Mouse (Mus musculus) Patski (cell line): Measurements from ENCODE around the gene Mecp2. TPM values are rescaled to one million over a fixed set of nuclear protein-coding genes. Genes with fewer than 3 reads are reported as not detected.
"Not testable (repeated sequence)": the region's sequence is repeated elsewhere in the genome, so short reads cannot be mapped to it uniquely, and the experiment has no call there.

ENCODE experiments used
- ATAC-seq: fragments of 100-300 bp; one replicate; pipeline ENCODE4 v1.8.0; 2021
- CTCF ChIA-PET: fragments of 350-600 bp; sonication (Branson Sonifier 250); formaldehyde crosslinking; loops from one replicate; lab custom pipeline; 2022; ENCODE audit warnings: inconsistent platforms; lab: Charles Lee
- POLR2A ChIA-PET: fragments of 350-600 bp; sonication (Branson Sonifier 250); formaldehyde crosslinking; loops from one replicate; lab custom pipeline; 2022; ENCODE audit warnings: antibody characterized with exemption, inconsistent platforms; lab: Charles Lee
- DNase-seq: peaks from one replicate; pipeline ENCODE4 v3.0.0-alpha.2; 2011; ENCODE audit warnings: low read depth, low spot score
- H3K27me3 ChIP-seq: fragments of 371-371 bp; one replicate; pipeline ENCODE4 v1.5.1; 2021
- CTCF ChIP-seq: fragments of 100-300 bp; IDR thresholded peaks from one replicate; pipeline ENCODE4 v1.5.1; 2021
- in situ Hi-C: fragments of 300-500 bp; cut with MboI; formaldehyde crosslinking; loops from 3 replicates; pipeline ENCODE4 v1.11.1; 2018; ENCODE audit warnings: low pct_unique_long_range_greater_than_20kb, mixed read lengths
- polyA plus RNA-seq: library from polyadenylated mRNA; unstranded; gene quantifications from one replicate; pipeline ENCODE4 v1.2.3, GENCODE M21; 2021

The Mecp2 gene
- 24.5 TPM for polyA plus RNA-seq

GRCm38 (mm10) chrX:74135263-74135662, at the start of gene Mecp2:
Gene Mecp2 (minus strand): TSS chrX:74135363.
- CTCF ChIA-PET, DNase-seq, in situ Hi-C loops, POLR2A ChIA-PET, ATAC-seq: not testable (repeated sequence)
- peaks cover 53% of the 10 kb centered on the region for H3K27me3 ChIP-seq

DNA sequence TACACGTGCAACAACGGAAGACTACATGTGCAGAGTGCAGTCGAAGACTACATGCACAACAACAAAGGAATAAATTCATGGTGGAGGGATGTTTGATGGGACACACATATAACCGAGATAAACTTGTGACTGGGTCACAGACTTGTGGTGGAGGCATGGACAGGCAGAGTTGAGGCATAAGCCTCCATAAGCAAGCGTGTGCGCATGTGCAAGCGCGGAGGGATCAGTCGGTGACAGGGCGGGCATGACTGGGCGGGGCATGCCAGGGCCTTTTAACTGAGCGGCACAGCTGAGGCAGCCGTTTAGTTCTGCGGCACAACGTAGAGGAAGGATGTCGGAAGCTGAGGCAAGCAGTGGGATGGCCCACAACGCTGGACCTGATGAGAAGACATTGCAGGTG, 41.8 kb upstream of the Mecp2 start, which contains the start of gene Tktl1:
Tktl1 (plus strand) TSS at position 301 of the 400 bp plus-strand sequence.
- DNase-seq: no peak
- ChIA-PET POLR2A (no interaction called here), CTCF (no interaction called here)
- TF ChIP-seq CTCF: no peak
- in situ Hi-C loops: no loop called here
- H3K27me3 ChIP-seq: peaks cover 31% of the 10 kb centered on the region
- ATAC-seq: no peak

DNA sequence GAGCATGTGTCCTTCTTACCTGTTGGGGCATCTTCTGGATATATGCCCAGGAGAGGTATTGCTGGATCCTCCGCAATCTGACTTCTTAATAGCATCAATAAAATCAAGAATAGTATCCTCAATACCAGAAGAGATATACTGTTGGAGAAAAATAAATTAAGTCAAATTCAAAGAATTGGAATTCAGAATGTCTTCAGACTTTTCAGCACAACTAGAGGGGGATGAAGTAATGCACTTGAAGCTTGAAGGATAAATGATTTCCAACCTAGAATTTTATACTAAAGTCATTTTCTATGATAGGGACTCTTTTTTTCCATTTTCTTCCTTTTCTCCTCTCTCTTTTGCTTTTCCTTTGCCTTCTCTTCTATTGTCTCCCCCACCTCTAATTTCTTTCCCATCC, 32.6 kb upstream of the Mecp2 start, which contains the start of gene Tex28:
Tex28 (minus strand) TSS at position 101 of the 400 bp plus-strand sequence.
- peaks cover 29% of the 10 kb centered on the region for H3K27me3 ChIP-seq
- DNase-seq (no peak), ATAC-seq (no peak)
- POLR2A ChIA-PET: no interaction called here
- TF ChIP-seq CTCF: no peak
- in situ Hi-C loops: no loop called here
- CTCF ChIA-PET: no interaction called here

DNA sequence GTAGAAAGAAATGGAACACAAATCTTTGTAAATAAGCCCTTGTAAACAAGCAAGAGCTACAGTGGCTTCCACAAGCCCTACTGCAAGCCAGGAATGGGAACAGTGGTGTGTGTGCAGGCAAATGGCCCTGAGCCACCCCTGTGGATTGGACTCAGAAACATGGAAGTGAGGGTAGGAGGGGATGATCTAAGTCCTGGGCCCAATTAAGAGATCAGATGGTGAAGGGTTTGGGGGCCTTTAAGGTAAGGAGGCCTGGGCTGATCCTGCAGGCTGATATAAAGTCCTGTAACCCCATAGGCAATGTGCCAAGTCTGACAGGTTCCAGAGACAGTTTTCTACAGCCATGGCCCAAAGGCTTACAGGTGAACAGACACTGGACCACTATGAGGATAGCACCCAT, 8.0 kb downstream of the Mecp2 start, which contains the start of gene Opn1mw:
Opn1mw (plus strand) TSS at position 301 of the 400 bp plus-strand sequence.
- in situ Hi-C loops: no loop called here
- ChIA-PET POLR2A (no interaction called here), CTCF (no interaction called here)

GRCm38 (mm10) chrX:74124975-74125374, 10.2 kb downstream of the Mecp2 start:
- ChIA-PET CTCF (no interaction called here), POLR2A (no interaction called here)
- H3K27me3 ChIP-seq: peaks cover 57% of the 10 kb centered on the region
- DNase-seq: no peak
- in situ Hi-C loops: no loop called here
- no peak for ATAC-seq
- peak; percentile 63 for TF ChIP-seq CTCF

More for the DNA sequence above, 8.0 kb downstream of the Mecp2 start, which contains the start of gene Opn1mw:
- peaks cover 62% of the 10 kb centered on the region for H3K27me3 ChIP-seq
- no peak for DNase-seq
- no peak for ATAC-seq
- TF ChIP-seq CTCF: no peak

GRCm38 (mm10) chrX:74115511-74115910, 19.7 kb downstream of the Mecp2 start:
- H3K27me3 ChIP-seq: peaks cover 5% of the 10 kb centered on the region
- ChIA-PET POLR2A (no interaction called here), CTCF (no interaction called here)
- peak; percentile 69 for TF ChIP-seq CTCF
- peak; percentile 15 for DNase-seq
- in situ Hi-C loops: loop anchor here (5.0 kb wide), 1 partner anchor 307 kb away; no protein-coding TSS in a partner anchor
- peak; percentile 86 for ATAC-seq

DNA sequence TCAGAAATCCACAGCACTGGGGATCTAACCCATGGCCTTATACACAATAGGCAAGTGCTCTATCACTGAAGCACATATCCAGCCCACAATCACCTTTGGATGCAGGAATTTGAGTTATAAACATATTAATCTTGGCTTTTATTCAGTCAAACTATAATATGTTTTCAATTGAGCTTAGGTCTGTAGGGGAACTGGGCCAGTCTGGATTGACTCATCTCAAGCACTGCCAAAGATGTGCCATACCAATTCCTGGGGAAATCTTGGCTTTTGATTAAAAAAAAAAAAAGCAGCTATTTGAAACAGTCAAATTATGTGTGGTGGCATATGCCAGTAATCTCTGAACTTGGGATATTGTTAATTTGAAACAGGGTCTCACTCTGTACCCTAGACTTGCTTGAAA, 21.1 kb downstream of the Mecp2 start:
- POLR2A ChIA-PET: no interaction called here
- DNase-seq (no peak), ATAC-seq (no peak)
- TF ChIP-seq CTCF: no peak
- in situ Hi-C loops: no loop called here
- CTCF ChIA-PET: no interaction called here
- peaks cover 4% of the 10 kb centered on the region for H3K27me3 ChIP-seq

GRCm38 (mm10) chrX:74108747-74109146, 26.4 kb downstream of the Mecp2 start:
- in situ Hi-C loops: no loop called here

GRCm38 (mm10) chrX:74105916-74106315, 29.2 kb downstream of the Mecp2 start:
- no peak for DNase-seq
- no peak for TF ChIP-seq CTCF
- H3K27me3 ChIP-seq: peaks cover 34% of the 10 kb centered on the region
- ChIA-PET CTCF (no interaction called here), POLR2A (interaction anchor here (0.6 kb wide), 1 partner anchor 17 kb away, joined by 3 read pairs; no protein-coding TSS in a partner anchor)
- no peak for ATAC-seq
- in situ Hi-C loops: no loop called here

More at GRCm38 (mm10) chrX:74108747-74109146, 26.4 kb downstream of the Mecp2 start:
- no peak for ATAC-seq
- no peak for DNase-seq
- no peak for TF ChIP-seq CTCF
- POLR2A ChIA-PET: no interaction called here
- CTCF ChIA-PET: no interaction called here
- H3K27me3 ChIP-seq: peaks cover 22% of the 10 kb centered on the region

DNA sequence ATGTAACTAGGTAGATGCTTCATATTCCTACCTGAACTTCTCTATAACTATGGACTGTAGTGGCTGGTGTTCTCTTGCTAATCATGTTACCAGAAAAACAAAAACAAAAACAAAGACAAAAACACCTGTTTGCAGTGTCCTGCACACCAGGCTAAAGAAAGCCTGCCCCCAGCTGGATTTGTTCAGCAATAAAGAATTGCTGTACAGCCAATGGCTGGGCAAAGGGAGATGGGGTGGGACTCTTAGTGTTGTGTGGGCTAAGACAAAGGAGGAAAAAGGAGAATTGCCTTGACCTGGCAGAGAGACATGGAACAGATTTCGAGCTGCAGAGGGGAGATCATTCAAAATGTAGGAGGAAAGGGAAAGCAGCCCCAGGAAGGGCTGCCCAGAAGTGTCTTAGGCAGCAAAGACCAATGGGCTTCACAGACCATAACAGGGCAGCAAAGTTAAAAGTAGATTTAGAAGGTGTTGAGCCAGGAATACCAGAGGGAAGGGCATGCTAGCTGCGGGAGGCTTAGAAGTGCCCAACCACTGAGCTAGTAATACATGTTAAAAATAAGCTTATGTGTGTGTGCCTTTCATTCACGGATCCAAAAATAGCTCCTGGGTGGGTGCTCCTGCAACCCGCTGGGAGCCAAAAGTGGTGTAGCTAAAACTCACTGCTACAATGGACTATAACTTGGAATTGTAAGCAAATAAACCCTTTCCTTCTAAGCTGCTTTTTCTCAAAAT, 31.5 kb downstream of the Mecp2 start:
- ATAC-seq (no peak), DNase-seq (no peak)
- ChIA-PET CTCF (no interaction called here), POLR2A (no interaction called here)
- peaks cover 40% of the 10 kb centered on the region for H3K27me3 ChIP-seq
- in situ Hi-C loops: no loop called here
- TF ChIP-seq CTCF: no peak

DNA sequence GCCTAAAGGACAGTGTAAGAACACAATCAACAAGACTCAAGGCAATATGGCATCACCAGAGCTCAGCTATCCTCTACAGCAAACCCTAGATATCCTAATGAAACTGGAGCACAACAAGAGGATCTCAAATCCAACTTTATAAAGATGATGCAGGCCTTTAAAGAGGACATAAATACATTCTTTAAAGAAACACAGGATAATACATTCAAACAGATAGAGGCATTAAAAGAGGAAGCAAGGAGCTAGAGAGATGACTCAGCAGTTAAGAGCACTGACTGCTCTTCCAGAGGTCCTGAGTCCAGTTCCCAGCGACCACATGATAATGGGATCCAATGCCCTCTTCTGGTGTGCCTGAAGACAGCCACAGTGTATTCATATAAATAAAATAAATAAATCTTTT, 40.0 kb downstream of the Mecp2 start:
- POLR2A ChIA-PET: no interaction called here
- CTCF ChIA-PET: no interaction called here
- ATAC-seq (no peak), DNase-seq (no peak)
- in situ Hi-C loops: no loop called here
- H3K27me3 ChIP-seq: peaks cover 35% of the 10 kb centered on the region
- TF ChIP-seq CTCF: no peak
